Mouse (Mus musculus) midbrain, embryonic 10.5 days (tissue): ENCODE data around the gene 6030408B16Rik. TPM values are rescaled to one million over a fixed set of nuclear protein-coding genes. Genes with fewer than 3 reads are reported as not detected.

Experiments used
- DNase-seq: peaks from one replicate; pipeline ENCODE4 v3.0.0-alpha.2; 2017; ENCODE audit warnings: low spot score
- H3K27ac ChIP-seq: fragments of 300-500 bp; sonication (generic); replicated peaks from 2 replicates; pipeline ENCODE4 v1.5.1; 2016; ENCODE audit warnings: mild to moderate bottlenecking
- H3K27me3 ChIP-seq: fragments of 300-500 bp; sonication (generic); 2 replicates; pipeline ENCODE4 v1.6.1; 2016; ENCODE audit warnings: low read depth, mild to moderate bottlenecking; ENCODE audit not compliant: poor library complexity, severe bottlenecking
- H3K36me3 ChIP-seq: fragments of 300-500 bp; sonication (generic); 2 replicates; pipeline ENCODE4 v1.6.1; 2016; ENCODE audit warnings: mild to moderate bottlenecking, moderate library complexity
- H3K4me1 ChIP-seq: fragments of 300-500 bp; sonication (generic); 2 replicates; pipeline ENCODE4 v1.6.1; 2016
- H3K4me3 ChIP-seq: fragments of 300-500 bp; sonication (generic); 2 replicates; pipeline ENCODE4 v1.5.1; 2016; ENCODE audit warnings: mild to moderate bottlenecking, moderate library complexity
- H3K9me3 ChIP-seq: fragments of 300-500 bp; sonication (generic); replicated peaks from 2 replicates; pipeline ENCODE4 v1.6.1; 2016; ENCODE audit warnings: mild to moderate bottlenecking
- WGBS: fragments of 180-500 bp; shearing (Covaris S2); methylation state at CpG from one replicate; pipeline ENCODE4 v1.1.7; 2016; 5-methylcytosine and 5-hydroxymethylcytosine counted together
- polyA plus RNA-seq: library from polyadenylated mRNA; unstranded; fragments of >200 nt; fragmentation: Nextera tagmentation; extraction: Ambion mirVana; gene quantifications from 2 replicates; pipeline ENCODE4 v1.2.1, GENCODE M21; 2016

The 6030408B16Rik gene
- polyA plus RNA-seq, 1 experiment from 2014 or later = 0.06 TPM

DNA sequence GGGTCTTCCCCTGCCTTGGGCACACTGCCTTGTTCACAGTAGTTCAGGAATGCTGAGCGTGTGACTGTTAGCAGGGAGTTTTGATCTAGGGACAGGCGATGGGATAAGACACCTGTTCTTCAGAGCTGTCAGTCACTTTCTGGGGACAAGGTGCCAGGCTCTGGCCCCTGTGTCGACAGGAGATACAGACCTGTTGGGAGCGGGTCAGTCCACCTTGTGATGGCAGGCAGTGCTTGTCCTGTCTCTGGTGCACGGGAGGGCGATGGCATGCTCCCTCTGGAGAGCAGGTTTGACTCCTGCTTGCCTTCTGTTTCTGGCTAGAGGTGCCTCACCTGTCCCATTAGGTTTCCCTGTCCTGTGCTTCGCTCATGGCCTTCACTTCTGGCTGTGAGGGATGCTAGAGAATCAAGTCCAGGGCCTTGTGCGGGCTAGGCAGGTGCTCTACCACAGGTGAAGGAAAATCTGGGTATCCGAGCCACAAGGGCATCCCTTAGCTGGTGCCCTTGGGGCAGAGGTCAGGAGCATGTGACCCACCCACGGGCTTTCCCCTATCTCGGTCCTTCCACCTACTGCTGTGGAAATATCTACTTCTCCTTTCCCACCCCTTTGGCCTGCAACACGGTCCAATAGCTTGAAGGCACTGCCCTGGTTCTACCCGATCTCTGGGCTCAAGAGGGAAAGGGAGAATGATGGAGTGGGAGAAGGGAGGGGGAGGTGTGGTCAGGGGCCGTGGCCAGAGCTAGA lies 36.4 kb upstream of the 6030408B16Rik start:
- H3K36me3 ChIP-seq = no peaks in the 10 kb centered on the region
- WGBS = 76% methylated on average over 14 of the region's 14 CpGs
- no peak overlapping the region for H3K4me3 ChIP-seq
- H3K4me1 ChIP-seq = peaks cover 44% of the 10 kb centered on the region
- H3K27me3 ChIP-seq = peaks cover 22% of the 10 kb centered on the region; the same call in 1 of the 2 replicates
- no peak overlapping the region for H3K27ac ChIP-seq
- no peak for DNase-seq
- H3K9me3 ChIP-seq = no peaks in the 10 kb centered on the region

GRCm38 (mm10) chr15:101258420-101258819 lies 34.6 kb upstream of the 6030408B16Rik start:
- peaks cover 8% of the 10 kb centered on the region; the same call in 1 of the 2 replicates for H3K27me3 ChIP-seq
- H3K4me1 ChIP-seq = peaks cover 43% of the 10 kb centered on the region
- 87% methylated on average over 11 of the region's 11 CpGs for WGBS
- H3K27ac ChIP-seq = 0 out of 2 replicates have a peak overlapping the region, but pooled peaks have one; percentile 19
- H3K36me3 ChIP-seq = no peaks in the 10 kb centered on the region
- no peak for DNase-seq
- no peak overlapping the region for H3K4me3 ChIP-seq
- no peaks in the 10 kb centered on the region for H3K9me3 ChIP-seq

GRCm38 (mm10) chr15:101259922-101260321 lies 33.1 kb upstream of the 6030408B16Rik start:
- WGBS = 88% methylated on average over 3 of the region's 3 CpGs
- DNase-seq = no peak
- Histone ChIP-seq H3K27ac (no peak overlapping the region), H3K4me3 (no peak overlapping the region), H3K9me3 (no peaks in the 10 kb centered on the region), H3K27me3 (peaks cover 14% of the 10 kb centered on the region), H3K4me1 (peaks cover 28% of the 10 kb centered on the region), H3K36me3 (no peaks in the 10 kb centered on the region)

- 70% methylated on average over 10 of the region's 10 CpGs for WGBS
- no peak for DNase-seq
- no peaks in the 10 kb centered on the region for H3K9me3 ChIP-seq
- H3K4me3 ChIP-seq = no peak overlapping the region
- H3K36me3 ChIP-seq = no peaks in the 10 kb centered on the region
- H3K27ac ChIP-seq = no peak overlapping the region
- H3K27me3 ChIP-seq = peaks cover 18% of the 10 kb centered on the region
- peaks cover 28% of the 10 kb centered on the region for H3K4me1 ChIP-seq
These were observed 32.6 kb upstream of the 6030408B16Rik start for GRCm38 (mm10) chr15:101260387-101260786.

GRCm38 (mm10) chr15:101260874-101261622 lies 32.0 kb upstream of the 6030408B16Rik start:
- H3K27ac ChIP-seq = 0 out of 2 replicates have a peak overlapping the region, but pooled peaks have one; percentile 33
- no peaks in the 10 kb centered on the region for H3K9me3 ChIP-seq
- H3K36me3 ChIP-seq = no peaks in the 10 kb centered on the region
- peaks cover 33% of the 10 kb centered on the region for H3K4me1 ChIP-seq
- no peak for DNase-seq
- no peak overlapping the region for H3K4me3 ChIP-seq
- H3K27me3 ChIP-seq = peaks cover 25% of the 10 kb centered on the region
- 77% methylated on average over 13 of the region's 13 CpGs for WGBS

GRCm38 (mm10) chr15:101262502-101262901 lies 30.5 kb upstream of the 6030408B16Rik start:
- no peak for DNase-seq
- Histone ChIP-seq H3K27ac (no peak overlapping the region), H3K4me3 (no peak overlapping the region), H3K27me3 (peaks cover 39% of the 10 kb centered on the region), H3K36me3 (no peaks in the 10 kb centered on the region), H3K4me1 (peaks cover 40% of the 10 kb centered on the region), H3K9me3 (no peaks in the 10 kb centered on the region)
- WGBS = 68% methylated on average over 5 of the region's 5 CpGs

GRCm38 (mm10) chr15:101266132-101266963 lies 26.7 kb upstream of the 6030408B16Rik start:
- 1% methylated on average over 57 of the region's 57 CpGs for WGBS
- Histone ChIP-seq H3K4me3 (peak overlapping the region; percentile 68), H3K4me1 (peaks cover 25% of the 10 kb centered on the region), H3K9me3 (no peaks in the 10 kb centered on the region), H3K27ac (peak overlapping the region; percentile 69), H3K27me3 (peaks cover 56% of the 10 kb centered on the region), H3K36me3 (peaks cover 13% of the 10 kb centered on the region)
- peak; percentile 75 for DNase-seq

GRCm38 (mm10) chr15:101267053-101268032 lies 25.7 kb upstream of the 6030408B16Rik start:
- DNase-seq = no peak
- no peaks in the 10 kb centered on the region for H3K9me3 ChIP-seq
- peaks cover 25% of the 10 kb centered on the region for H3K4me1 ChIP-seq
- peaks cover 23% of the 10 kb centered on the region for H3K36me3 ChIP-seq
- 4% methylated on average over 25 of the region's 25 CpGs for WGBS
- peak overlapping the region; percentile 68 for H3K4me3 ChIP-seq
- H3K27me3 ChIP-seq = peaks cover 56% of the 10 kb centered on the region
- no peak overlapping the region for H3K27ac ChIP-seq

DNA sequence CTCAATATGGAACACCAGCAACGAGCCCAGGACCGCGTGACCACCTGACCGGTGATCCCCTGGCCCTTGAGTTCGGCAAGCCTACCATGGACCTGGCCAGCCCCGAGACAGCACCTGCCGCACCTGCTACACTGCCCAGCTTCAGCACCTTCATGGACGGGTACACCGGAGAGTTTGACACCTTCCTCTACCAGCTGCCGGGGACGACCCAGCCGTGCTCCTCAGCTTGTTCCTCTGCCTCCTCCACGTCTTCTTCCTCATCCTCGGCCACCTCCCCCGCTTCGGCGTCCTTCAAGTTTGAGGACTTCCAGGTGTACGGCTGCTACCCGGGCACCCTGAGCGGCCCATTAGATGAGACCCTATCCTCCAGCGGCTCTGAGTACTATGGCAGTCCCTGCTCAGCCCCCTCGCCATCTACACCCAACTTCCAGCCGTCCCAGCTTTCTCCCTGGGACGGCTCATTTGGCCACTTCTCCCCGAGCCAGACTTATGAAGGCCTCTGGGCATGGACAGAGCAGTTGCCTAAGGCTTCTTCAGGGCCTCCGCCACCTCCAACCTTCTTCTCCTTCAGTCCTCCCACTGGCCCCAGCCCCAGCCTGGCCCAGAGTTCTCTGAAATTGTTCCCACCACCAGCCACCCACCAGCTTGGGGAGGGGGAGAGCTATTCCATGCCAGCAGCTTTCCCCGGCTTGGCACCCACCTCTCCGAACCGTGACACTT lies 22.8 kb upstream of the 6030408B16Rik start:
- 93% methylated on average over 29 of the region's 29 CpGs for WGBS
- H3K4me3 ChIP-seq = no peak overlapping the region
- no peak overlapping the region for H3K27ac ChIP-seq
- H3K4me1 ChIP-seq = peaks cover 25% of the 10 kb centered on the region
- H3K9me3 ChIP-seq = no peaks in the 10 kb centered on the region
- peaks cover 42% of the 10 kb centered on the region for H3K36me3 ChIP-seq
- DNase-seq = no peak
- H3K27me3 ChIP-seq = peaks cover 40% of the 10 kb centered on the region

DNA sequence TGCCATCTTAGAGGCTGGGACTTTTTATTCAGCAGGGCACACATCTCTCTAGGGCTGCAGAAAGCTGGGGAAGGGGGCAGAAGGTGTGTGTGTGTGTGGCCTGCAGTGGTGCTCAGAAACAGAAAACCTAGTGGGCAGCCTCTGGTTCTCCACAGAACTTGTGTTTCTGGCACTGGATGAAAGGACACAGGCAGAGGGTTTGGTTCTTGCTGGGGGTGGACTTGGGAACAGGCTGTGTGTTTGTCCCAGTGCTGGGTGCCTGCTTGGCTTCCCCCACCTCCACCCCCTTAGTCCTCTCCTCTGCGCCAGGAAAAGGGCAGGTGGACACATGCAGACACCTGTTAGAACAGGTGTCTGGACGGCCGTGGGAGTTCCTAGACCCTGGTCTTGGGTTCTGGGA lies 21.9 kb upstream of the 6030408B16Rik start:
- H3K36me3 ChIP-seq = peaks cover 42% of the 10 kb centered on the region
- H3K27me3 ChIP-seq = peaks cover 31% of the 10 kb centered on the region
- 88% methylated on average over 3 of the region's 3 CpGs for WGBS
- no peak overlapping the region for H3K27ac ChIP-seq
- H3K4me3 ChIP-seq = no peak overlapping the region
- no peak for DNase-seq
- no peaks in the 10 kb centered on the region for H3K9me3 ChIP-seq
- peaks cover 19% of the 10 kb centered on the region for H3K4me1 ChIP-seq

DNA sequence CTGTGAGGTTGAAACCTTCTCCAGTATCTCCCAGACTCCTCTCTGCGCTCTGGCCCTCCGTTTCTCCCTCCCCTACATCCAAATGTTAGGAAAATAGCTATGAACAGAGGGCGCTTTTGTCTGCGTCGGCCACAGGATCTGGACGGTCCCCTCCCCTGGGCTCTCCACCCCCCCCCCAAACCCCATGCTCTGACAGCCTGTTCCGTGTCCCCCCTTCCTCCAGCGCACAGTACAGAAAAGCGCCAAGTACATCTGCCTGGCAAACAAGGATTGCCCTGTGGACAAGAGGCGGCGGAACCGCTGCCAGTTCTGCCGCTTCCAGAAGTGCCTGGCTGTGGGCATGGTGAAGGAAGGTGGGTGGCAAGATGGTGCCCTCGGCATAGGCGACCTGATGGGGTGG lies 21.5 kb upstream of the 6030408B16Rik start:
- WGBS = 96% methylated on average over 15 of the region's 15 CpGs
- DNase-seq = no peak
- H3K27me3 ChIP-seq = peaks cover 27% of the 10 kb centered on the region

More for the DNA sequence above, 21.5 kb upstream of the 6030408B16Rik start:
- no peak overlapping the region for H3K4me3 ChIP-seq
- H3K9me3 ChIP-seq = no peaks in the 10 kb centered on the region
- H3K36me3 ChIP-seq = peaks cover 42% of the 10 kb centered on the region
- peaks cover 19% of the 10 kb centered on the region for H3K4me1 ChIP-seq
- no peak overlapping the region for H3K27ac ChIP-seq
